In genomic region chr9:75546885-75547553, GRCm38 (mm10) we compare ENCODE assay signal across 8 mouse cellular contexts. TPM values are rescaled to one million over a fixed set of nuclear protein-coding genes. Genes with fewer than 3 reads are reported as not detected.
A peak's percentile ranks its signal among the peaks of the same experiment; 100 is the strongest.
DNase-seq lines count a peak whose midpoint lies in the region; ATAC-seq and TF ChIP-seq lines count a peak whose summit lies in the region.

No protein-coding gene starts in this region.

- no peak overlapping the region for H3K4me2 ChIP-seq in stomach, embryonic 16.5 days (ENCODE audit: low read depth, low read length)
- H3K4me2 ChIP-seq in hindbrain, postnatal 0 days (ENCODE audit: low read depth, low read length): no peak overlapping the region

- no peak; the same call in 1 of the 2 replicates for ATAC-seq in stomach, embryonic 16.5 days (ENCODE audit: insufficient read depth, low FRiP score)
- no peak for ATAC-seq in hindbrain, postnatal 0 days

- H3K9ac ChIP-seq in stomach, embryonic 16.5 days (ENCODE audit: low read length): no peak overlapping the region
- H3K9ac ChIP-seq in hindbrain, postnatal 0 days (replicated peaks; ENCODE audit: low read length): no peak overlapping the region

- H3K27ac ChIP-seq in stomach, embryonic 16.5 days (ENCODE audit: low read length): peak overlapping the region; percentile 17; the same call in 1 of the 2 replicates
- no peak overlapping the region for H3K27ac ChIP-seq in hindbrain, postnatal 0 days

- H3K9me3 ChIP-seq in stomach, embryonic 16.5 days (replicated peaks; ENCODE audit: control insufficient read depth, low read length): no peaks in the 10 kb centered on the region
- no peaks in the 10 kb centered on the region for H3K9me3 ChIP-seq in hindbrain, postnatal 0 days (ENCODE audit: low read length)

- TF ChIP-seq CTCF in hindbrain, postnatal 0 days (IDR thresholded peaks at IDR 0.05; ENCODE audit: low read depth): no peak

- H3K36me3 ChIP-seq in stomach, embryonic 16.5 days (ENCODE audit: control insufficient read depth, insufficient read depth, low read length): 0 out of 2 replicates have a peak, but pooled peaks cover 3% of the 10 kb centered on the region
- H3K36me3 ChIP-seq in hindbrain, postnatal 0 days (ENCODE audit: insufficient read depth, low read length): no peaks in the 10 kb centered on the region

- WGBS in stomach, embryonic 16.5 days: 66% methylated on average over 12 of the region's 12 CpGs
- WGBS in hindbrain, postnatal 0 days: 81% methylated on average over 12 of the region's 12 CpGs

- peaks cover 18% of the 10 kb centered on the region for H3K4me1 ChIP-seq in stomach, embryonic 16.5 days (ENCODE audit: control insufficient read depth, insufficient read depth, low read length)
- peaks cover 4% of the 10 kb centered on the region; the same call in 1 of the 2 replicates for H3K4me1 ChIP-seq in hindbrain, postnatal 0 days (ENCODE audit: insufficient read depth, low read length)

- H3K27me3 ChIP-seq in stomach, embryonic 16.5 days (ENCODE audit: control insufficient read depth, insufficient read depth, low read length): no peaks in the 10 kb centered on the region
- H3K27me3 ChIP-seq in hindbrain, postnatal 0 days (ENCODE audit: insufficient read depth, low read length): no peaks in the 10 kb centered on the region

- no peak overlapping the region for H3K4me3 ChIP-seq in stomach, embryonic 16.5 days (replicated peaks; ENCODE audit: low read length)
- no peak overlapping the region for H3K4me3 ChIP-seq in hindbrain, postnatal 0 days (ENCODE audit: low read length)

- peak; percentile 56 for DNase-seq in 3T3-L1 (ENCODE audit: low read depth, low spot score)
- DNase-seq in R1 (ENCODE audit: low read depth, low spot score): peak; percentile 71
- DNase-seq in gastrocnemius, postnatal 10 days: peak; percentile 83
- peak; percentile 84 for DNase-seq in kidney, adult 18-20 months
- DNase-seq in lung, postnatal 10 days: peak; percentile 97
- DNase-seq in hindbrain, postnatal 0 days (ENCODE audit: low spot score): no peak
- no peak for DNase-seq in cerebellum, adult 9-10 months

RNA-seq across cellular contexts. Expression of gene Tmod3, which starts 12.4 kb away (rescaled TPM):
- 10 to 100 TPM; 42.1 to 43.5 TPM for total RNA-seq in gastrocnemius, postnatal 10 days (2021)
- polyA plus RNA-seq in stomach, embryonic 16.5 days (2015; fragmentation: Nextera tagmentation; extraction: Ambion mirVana): 159 and 182 TPM in 2 replicates
- 33.5 and 36.6 TPM in 2 replicates for total RNA-seq in hindbrain, postnatal 0 days (2014; rRNA removed)
- polyA plus RNA-seq in hindbrain, postnatal 0 days (2015; fragmentation: Nextera tagmentation; extraction: Ambion mirVana): 70.7 and 76.5 TPM in 2 replicates

Comparison
In these comparisons a context has a peak if more than half of its experiments do, and no peak if none do; other contexts are left out.
1. DNase-seq: peak in 3T3-L1 (single experiment), R1 (single experiment), gastrocnemius, postnatal 10 days (single experiment), kidney, adult 18-20 months (single experiment) and lung, postnatal 10 days (single experiment); none in hindbrain, postnatal 0 days (single experiment) and cerebellum, adult 9-10 months (single experiment).